Mouse (Mus musculus): ENCODE results near the gene Ssr3. TPM values are rescaled to one million over a fixed set of nuclear protein-coding genes. Genes with fewer than 3 reads are reported as not detected.

Gene Ssr3
- 10.4 and 15.7 TPM in 2 replicates for polyA plus RNA-seq (2012; rRNA removed)

DNA sequence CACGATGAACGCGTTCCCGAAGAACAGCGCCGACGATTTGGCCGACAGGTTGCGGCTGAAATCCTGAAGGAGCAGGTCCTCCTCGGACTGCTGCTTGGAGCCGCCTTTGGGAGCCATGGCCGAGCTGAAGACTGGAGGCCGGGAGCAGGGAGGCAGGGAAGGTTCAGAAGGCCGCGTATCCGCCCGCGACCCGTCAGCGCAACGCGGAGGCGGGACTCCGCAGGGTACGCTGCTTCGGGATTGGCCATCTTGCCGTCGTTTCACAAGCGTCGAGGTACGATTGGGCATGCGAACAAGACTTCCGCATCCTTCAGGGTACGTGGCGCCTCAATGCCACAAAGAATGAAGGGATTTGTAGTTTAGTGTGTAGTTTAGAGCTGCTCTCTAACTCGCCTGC is at the start of gene Ssr3:
Ssr3 (minus strand) TSS at position 203 of the 397 bp plus-strand sequence.

Other genes starting within 250 kb of the Ssr3 start
- 1.1 and 1.7 TPM in 2 replicates for gene Tiparp, start 135.8 kb upstream of the Ssr3 start, polyA plus RNA-seq (2012; rRNA removed)

Data from stomach, adult 2 months (tissue).